Mouse (Mus musculus): Measurements from ENCODE around the gene Sema6b.
A peak's percentile ranks its signal among the peaks of the same experiment; 100 is the strongest.
"Not testable (repeated sequence)": the region's sequence is repeated elsewhere in the genome, so short reads cannot be mapped to it uniquely, and the experiment has no call there.

Gene Sema6b

DNA sequence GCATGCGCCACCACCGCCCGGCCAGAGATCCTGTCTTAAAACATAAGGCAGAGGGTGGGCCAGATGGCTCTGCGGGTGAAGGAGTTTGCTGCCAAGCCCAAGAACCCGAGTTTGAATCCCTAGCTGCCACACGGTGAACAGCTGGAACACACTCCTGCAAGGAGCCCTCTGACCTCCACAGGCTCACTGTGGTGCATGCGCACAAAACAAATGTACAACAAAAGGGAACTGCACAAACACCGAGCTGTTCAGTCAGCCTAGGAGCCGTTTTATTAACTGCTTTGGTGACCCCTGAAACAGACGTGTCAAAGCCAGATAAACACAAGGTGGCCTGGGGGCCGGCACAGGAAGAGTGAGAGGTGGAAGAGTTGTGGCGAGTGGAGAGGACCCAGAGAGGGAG lies 20.7 kb downstream of the Sema6b start:
- DNase-seq (ENCODE audit: low spot score in 2 of 2): no peak

GRCm38 (mm10) chr17:56117251-56117710 lies 22.9 kb downstream of the Sema6b start, which contains the start of gene Plin5:
TSS of gene Plin5 (minus strand) at chr17:56117596.
- no peak for DNase-seq (ENCODE audit: low spot score in 2 of 2)

DNA sequence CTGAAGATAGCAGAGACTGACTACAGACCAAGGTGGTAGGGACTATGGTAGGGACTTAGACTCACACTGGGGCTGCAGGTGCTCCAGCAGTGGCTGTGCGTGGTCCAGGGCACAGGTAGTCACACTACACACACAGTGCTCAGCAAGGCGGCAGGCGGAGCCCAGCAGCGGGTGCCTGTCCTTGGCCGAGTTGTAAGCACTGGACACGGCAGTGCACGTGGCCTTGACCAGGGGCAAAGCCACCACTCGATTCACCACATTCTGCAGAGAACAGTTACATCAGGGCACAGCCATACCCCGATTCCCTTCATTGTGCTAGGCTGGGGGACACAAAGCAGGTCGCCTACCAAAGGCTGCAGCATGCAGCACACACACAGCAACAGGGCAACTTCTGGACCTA lies 23.9 kb downstream of the Sema6b start:
- DNase-seq (ENCODE audit: low spot score in 2 of 2): no peak

- no peak for DNase-seq (ENCODE audit: low spot score in 2 of 2)
Measured at GRCm38 (mm10) chr17:56112743-56113142, 27.4 kb downstream of the Sema6b start.

- peak in 1 of 2 experiments; percentile 66 for DNase-seq (ENCODE audit: low spot score in 2 of 2)
Measured at GRCm38 (mm10) chr17:56111864-56112263, 28.3 kb downstream of the Sema6b start.

- no peak for DNase-seq (ENCODE audit: low spot score in 2 of 2)
Measured at GRCm38 (mm10) chr17:56111021-56111420, 29.1 kb downstream of the Sema6b start.

GRCm38 (mm10) chr17:56110571-56110970 lies 29.6 kb downstream of the Sema6b start:
- DNase-seq (ENCODE audit: low spot score in 2 of 2): no peak

DNA sequence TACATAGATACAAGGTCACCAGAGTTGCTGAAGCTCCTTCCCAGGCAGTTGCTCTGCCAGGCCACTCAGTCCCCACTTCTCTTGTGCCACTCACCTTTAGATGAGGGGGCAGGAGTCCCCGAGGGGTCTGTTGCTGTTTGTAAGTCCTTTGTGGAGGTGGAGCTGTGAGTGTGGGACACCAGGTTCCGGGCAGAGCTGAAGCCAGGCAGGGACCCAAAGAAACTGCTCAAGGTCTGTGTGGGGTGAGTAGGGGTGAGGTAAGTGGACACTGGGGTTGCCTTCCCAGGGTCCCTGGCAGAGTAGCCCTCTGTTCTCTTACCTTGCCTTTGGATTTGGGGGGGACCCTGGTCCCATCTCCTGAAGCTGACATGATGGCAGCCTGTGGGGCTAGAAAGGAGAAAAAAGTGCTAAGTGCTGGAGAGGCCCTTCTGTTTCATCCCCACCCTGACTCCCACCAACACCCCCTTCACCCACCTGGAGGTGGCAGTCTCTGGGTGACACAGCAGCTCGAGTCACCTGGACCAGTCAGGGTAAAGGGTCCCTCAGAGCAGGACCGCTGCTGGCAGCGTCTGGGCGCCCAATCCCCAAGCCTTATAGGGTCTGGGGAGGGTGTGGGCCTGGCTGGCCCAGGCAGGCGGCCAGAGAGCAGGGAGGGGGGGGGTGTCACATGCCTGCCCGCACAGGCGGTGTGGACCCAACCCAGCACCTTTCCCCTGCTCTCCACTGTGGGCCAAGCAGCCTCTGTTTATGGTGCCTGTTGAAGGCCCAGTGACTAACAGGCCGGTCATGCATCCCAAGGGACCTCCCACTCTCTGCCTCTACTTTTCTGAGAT lies 30.7 kb downstream of the Sema6b start, which contains the start of gene Plin4:
Gene Plin4 (minus strand): TSS at position 585 of the 833 bp plus-strand sequence.
- DNase-seq (ENCODE audit: low spot score in 2 of 2): no peak

- peak; percentile 55 to 75 for DNase-seq (ENCODE audit: low spot score in 2 of 2)
Measured at GRCm38 (mm10) chr17:56108334-56109044, 31.7 kb downstream of the Sema6b start.

- no peak for DNase-seq (ENCODE audit: low spot score in 2 of 2)
Measured at GRCm38 (mm10) chr17:56107736-56108135, 32.4 kb downstream of the Sema6b start.

DNA sequence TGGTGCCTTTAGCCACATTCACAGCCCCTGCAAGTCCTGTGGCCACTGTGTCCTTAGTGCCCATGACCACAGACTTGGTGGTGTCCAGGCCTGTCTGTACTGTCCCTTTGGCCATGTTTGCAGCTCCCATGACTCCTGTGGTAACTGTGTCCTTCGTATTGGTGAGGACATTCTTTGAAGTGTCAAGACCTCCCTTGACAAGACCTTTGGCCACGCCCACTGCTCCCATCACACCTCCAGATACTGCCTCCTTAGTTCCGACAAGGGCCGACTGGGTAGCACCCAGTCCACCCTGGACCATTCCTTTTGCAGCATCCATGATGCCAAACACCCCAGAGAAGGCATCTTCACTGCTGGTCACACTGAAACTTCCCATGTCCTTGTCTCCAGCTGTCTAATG lies 33.2 kb downstream of the Sema6b start:
- DNase-seq (ENCODE audit: low spot score in 2 of 2): no peak

DNA sequence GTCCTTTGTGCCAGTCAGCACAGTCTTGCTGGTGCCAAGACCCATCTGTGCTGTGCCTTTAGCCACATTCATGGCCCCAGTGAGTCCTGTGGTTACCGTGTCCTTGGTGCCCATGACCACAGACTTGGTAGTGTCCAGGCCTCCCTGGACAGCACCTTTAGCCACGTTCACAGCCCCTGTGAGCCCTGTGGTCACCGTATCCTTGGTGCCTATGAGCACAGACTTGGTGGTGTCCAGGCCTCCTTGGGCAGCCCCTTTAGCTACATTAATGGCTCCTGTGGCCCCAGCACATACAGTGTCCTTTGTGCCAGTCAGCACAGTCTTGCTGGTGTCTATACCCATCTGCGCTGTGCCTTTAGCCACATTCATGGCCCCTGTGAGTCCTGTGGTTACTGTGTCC lies 33.7 kb downstream of the Sema6b start:
- not testable (repeated sequence) for DNase-seq (ENCODE audit: low spot score in 2 of 2)

- DNase-seq (ENCODE audit: low spot score in 2 of 2): not testable (repeated sequence)
Measured at GRCm38 (mm10) chr17:56104821-56105220, 35.3 kb downstream of the Sema6b start.

DNA sequence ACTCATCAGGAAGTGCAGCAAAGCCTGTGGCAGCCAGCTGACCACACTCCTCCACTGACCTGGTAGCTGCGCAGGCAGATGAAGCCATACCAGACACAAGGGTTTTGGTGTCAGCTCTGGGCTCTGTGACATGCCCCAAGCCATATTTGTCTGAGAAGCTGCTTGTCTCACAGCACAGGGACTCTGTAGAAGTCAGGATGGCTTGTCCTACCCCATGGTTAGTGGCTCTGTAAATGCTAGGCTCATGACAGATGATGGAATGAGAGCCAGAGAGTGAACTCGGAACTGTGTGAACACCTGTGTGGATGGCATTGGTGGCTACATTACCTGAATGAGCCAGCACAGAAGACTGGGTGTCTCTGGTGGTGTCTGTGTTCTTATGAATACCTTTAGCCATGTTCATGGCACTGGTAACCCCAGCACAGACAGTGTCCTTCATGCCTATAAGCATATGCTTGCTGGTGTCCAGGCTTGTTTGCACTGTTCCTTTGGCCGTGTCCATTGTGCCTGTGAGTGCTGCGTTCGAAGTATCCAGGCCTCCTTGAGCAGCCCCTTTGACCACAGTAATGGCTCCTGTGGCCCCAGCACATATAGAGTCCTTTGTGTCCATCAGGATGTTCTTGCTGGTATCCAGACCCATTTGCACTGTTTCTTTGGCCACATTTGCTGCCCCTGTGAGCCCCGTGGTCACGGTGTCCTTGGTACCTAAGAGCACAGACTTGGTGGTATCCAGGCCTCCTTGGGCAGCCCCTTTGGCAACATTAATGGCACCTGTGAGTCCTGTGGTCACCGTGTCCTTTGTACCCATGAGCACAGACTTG lies 36.5 kb downstream of the Sema6b start:
- no peak for DNase-seq (ENCODE audit: low spot score in 2 of 2)

DNA sequence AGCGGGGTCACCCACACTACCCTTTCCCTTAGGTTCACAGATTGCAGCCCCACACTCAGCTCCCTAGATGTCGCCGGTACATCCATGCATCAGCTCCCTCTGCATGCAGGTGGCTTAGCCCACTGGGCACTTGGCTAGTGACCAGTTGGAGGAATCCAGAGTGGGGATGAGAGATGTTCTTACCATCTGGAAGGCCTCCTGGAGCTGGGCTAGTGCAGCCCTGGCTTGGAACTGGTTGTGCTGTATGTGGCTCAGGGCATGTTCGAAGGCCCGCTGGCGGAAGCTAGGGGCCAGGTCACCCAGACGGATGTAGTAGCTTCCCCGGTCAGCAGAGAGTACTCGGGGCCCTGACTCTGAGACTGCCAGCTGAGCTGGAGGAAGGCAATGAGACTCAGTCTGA lies 37.2 kb downstream of the Sema6b start:
- DNase-seq (ENCODE audit: low spot score in 2 of 2): no peak

DNA sequence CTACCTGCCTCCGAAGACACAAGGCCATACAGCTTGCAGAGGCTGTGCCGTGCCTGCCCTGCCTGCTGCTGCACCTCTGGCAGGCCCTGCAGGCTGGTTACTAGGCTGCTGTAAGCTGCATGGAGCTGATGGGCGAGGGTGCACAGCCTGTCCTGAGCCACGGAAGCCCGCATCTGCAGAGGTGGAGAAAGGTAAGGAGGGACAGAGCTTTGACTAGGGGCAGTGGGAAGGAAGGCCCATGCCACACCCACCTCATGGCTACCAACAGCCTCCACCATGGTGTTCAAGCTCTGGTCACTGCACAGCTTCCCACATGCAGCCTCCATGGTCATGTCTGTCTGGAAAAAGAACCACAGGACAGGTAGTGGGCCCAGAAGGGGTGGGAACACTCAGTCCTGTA lies 38.0 kb downstream of the Sema6b start:
- DNase-seq (ENCODE audit: low spot score in 2 of 2): no peak

- no peak for DNase-seq (ENCODE audit: low spot score in 2 of 2)
Measured at GRCm38 (mm10) chr17:56100811-56101210, 39.3 kb downstream of the Sema6b start.

DNA sequence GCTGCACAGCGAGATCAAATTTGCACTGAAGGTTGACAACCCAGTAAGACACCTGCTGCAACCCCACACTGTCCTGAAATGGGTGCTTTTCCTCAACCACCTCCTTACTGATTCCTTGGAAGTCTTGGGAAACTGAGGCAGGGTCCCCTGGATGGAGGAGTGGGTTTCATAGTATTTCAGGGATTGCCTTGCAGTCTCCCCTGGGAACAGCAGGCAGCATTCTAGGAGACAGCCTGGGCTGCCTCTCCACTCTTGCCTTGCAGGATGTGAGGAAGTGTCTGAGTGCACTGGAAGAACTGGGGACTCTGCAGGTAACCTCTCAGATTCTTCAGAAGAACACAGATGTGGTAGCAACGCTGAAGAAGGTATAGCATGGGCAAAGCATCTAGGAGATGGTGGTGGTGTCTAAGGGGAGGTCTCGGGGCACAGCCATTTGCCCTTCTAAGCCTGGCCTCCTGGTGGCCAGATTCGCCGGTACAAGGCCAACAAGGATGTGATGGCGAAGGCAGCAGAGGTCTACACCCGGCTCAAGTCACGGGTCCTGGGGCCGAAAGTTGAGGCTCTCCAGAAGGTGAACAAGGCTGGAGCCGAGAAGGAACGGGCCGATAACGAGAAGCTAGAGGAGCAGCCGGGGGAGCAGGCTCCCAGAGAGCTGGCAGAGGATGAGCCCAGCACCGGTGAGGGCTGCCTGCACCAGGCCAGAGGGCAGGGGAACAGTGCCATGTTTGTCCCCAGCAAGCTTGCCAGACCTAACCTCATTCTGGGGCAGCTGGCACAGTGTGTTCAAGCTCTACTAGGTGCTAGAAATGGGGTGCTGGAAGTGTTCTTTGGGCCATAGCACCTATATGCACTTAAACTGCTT lies 41.2 kb downstream of the Sema6b start:
- DNase-seq (ENCODE audit: low spot score in 2 of 2): no peak

DNA sequence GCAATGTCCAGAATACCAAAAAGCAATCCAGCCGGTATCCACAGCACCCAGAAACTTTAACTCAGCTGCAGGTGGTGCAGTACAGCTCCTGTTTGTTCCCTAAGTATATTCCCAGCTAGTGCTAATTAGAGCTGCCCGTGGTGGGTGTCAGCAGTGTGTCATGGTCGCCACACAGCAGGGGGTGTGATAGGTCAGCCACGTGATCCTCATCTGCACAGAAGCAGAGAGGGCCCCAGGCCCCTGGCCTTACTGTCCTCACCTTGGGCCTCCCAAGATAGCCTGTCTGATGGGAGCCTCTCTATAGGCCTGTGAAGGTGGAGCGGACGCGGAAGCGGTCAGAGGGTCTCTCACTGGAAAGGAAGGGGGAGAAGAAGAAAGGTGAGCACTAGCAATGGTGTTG lies 42.0 kb downstream of the Sema6b start:
- DNase-seq (ENCODE audit: low spot score in 2 of 2): no peak

GRCm38 (mm10) chr17:56096883-56097282 lies 43.3 kb downstream of the Sema6b start:
- DNase-seq (ENCODE audit: low spot score in 2 of 2): no peak

GRCm38 (mm10) chr17:56092794-56093193 lies 47.3 kb downstream of the Sema6b start:
- no peak for DNase-seq (ENCODE audit: low spot score in 2 of 2)
